Mouse (Mus musculus): ENCODE results near the gene Cdyl2.

Cdyl2 gene

DNA sequence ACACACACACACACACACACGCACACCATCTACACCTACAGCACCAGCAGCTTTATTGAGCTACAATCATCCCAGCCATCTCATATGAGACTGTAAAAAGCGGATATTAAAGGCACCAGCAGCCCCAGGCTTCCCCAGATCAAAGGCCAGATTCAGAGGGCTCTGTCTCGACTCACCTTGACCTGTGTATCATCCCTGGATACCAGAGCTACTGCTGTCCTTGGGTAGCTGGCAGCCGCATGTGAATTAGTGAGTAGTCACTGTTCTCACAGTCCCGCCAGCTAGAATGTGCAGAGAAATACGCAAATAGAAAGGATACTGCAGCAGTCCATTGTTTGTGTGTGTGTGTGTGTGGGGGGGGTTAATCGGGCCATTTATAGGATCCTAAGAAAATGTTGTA lies 204.1 kb downstream of the Cdyl2 start:
- DNase-seq, result no peak

DNA sequence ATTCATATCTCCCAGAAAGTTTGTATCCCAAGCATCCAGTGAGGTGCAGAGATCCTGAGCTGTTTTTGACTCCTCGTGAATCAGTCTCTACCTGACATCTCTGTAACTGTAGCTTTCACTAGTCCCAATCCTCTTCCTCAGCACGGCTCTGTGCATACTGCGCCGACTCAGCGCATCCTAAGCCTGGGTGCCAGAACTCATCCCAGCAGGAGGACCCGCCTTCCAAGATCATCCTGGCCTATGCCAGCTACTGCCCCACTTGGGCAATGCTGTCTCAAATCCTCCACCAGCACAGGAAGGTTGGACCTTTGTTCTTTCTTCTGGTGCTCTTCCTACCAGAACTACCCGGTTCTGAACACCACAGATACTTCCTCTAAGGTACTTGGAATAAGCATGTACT lies 207.9 kb downstream of the Cdyl2 start:
- DNase-seq, result no peak

Data from kidney, postnatal 10 days (tissue).